In the genomic region with DNA sequence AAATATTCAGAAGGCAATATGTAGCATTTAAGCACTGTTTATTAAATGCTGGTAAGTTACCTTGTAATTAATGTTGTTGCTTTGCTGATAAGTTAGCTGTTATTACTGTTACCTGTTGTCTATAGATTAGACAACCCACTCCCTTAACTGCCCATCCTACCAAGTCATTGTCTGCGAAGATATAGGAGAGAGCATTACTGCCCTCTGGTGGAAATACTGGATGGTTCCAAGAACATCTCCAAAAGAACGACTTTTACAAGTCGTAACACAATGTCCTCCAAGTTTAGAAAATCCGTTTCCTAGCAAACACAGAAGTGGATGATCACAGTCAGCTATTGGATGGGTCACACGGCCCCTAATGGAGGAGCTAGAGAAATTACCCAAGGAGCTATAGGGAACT, we compare ENCODE assay signal across 9 mouse cellular contexts.
A peak's percentile ranks its signal among the peaks of the same experiment; 100 is the strongest.
DNase-seq lines count a peak whose midpoint lies in the region; ATAC-seq and TF ChIP-seq lines count a peak whose summit lies in the region.
"Had no signal": no experiment of that assay in that cellular context is flagged by ENCODE, and none has a peak within 500 bp of the region (broad histone marks: within the 10 kb centered on the region; RNA-seq: fewer than 3 reads in every experiment).

No protein-coding gene starts in this region.

- no peaks in the 10 kb centered on the region for H3K27me3 ChIP-seq in embryonic facial prominence, embryonic 11.5 days (ENCODE audit: control insufficient read depth, insufficient read depth, low read length)
- H3K27me3 ChIP-seq in embryonic facial prominence, embryonic 10.5 days (replicated peaks; ENCODE audit: low read depth, poor library complexity, severe bottlenecking) = no peaks in the 10 kb centered on the region
- H3K27me3 ChIP-seq in limb, embryonic 14.5 days (ENCODE audit: control insufficient read depth, insufficient read depth, low read length) = no peaks in the 10 kb centered on the region
- H3K27me3 ChIP-seq in limb, embryonic 10.5 days (ENCODE audit: low read depth, poor library complexity, severe bottlenecking) = no peaks in the 10 kb centered on the region
- H3K27me3 ChIP-seq: limb, embryonic 15.5 days had no signal

- H3K4me1 ChIP-seq in embryonic facial prominence, embryonic 11.5 days (ENCODE audit: control insufficient read depth, insufficient read depth, low read length) = no peaks in the 10 kb centered on the region
- H3K4me1 ChIP-seq in embryonic facial prominence, embryonic 10.5 days = no peaks in the 10 kb centered on the region
- H3K4me1 ChIP-seq in limb, embryonic 14.5 days (ENCODE audit: control insufficient read depth, insufficient read depth, low read length) = no peaks in the 10 kb centered on the region
- H3K4me1 ChIP-seq in limb, embryonic 10.5 days = no peaks in the 10 kb centered on the region
- H3K4me1 ChIP-seq: limb, embryonic 15.5 days had no signal

- H3K9me3 ChIP-seq in embryonic facial prominence, embryonic 11.5 days (replicated peaks; ENCODE audit: control insufficient read depth, low read length) = no peaks in the 10 kb centered on the region
- no peaks in the 10 kb centered on the region for H3K9me3 ChIP-seq in embryonic facial prominence, embryonic 10.5 days
- H3K9me3 ChIP-seq in limb, embryonic 14.5 days (ENCODE audit: control insufficient read depth, low read length) = no peaks in the 10 kb centered on the region
- no peaks in the 10 kb centered on the region for H3K9me3 ChIP-seq in limb, embryonic 10.5 days (replicated peaks)
- H3K9me3 ChIP-seq: limb, embryonic 15.5 days had no signal

- peak; percentile 73 for DNase-seq in embryonic facial prominence, embryonic 11.5 days (ENCODE audit: low spot score)
- DNase-seq in embryonic facial prominence, embryonic 10.5 days (ENCODE audit: low spot score) = no peak
- DNase-seq in limb, embryonic 14.5 days (ENCODE audit: low spot score) = peak; percentile 62
- no peak for DNase-seq in limb, embryonic 10.5 days (ENCODE audit: low spot score)
- DNase-seq in embryo, embryonic 10.5 days (ENCODE audit: low spot score) = peak; percentile 80
- DNase-seq in lung, postnatal 25 days (ENCODE audit: low spot score) = peak; percentile 26
- DNase-seq in urinary bladder, postnatal 36 days (ENCODE audit: low spot score in 2 of 2) = no peak
- no peak for DNase-seq in frontal cortex, postnatal 10 days (ENCODE audit: low spot score in 2 of 2)

- H3K4me3 ChIP-seq in embryonic facial prominence, embryonic 11.5 days (ENCODE audit: low read depth, low read length) = no peak overlapping the region
- no peak overlapping the region for H3K4me3 ChIP-seq in embryonic facial prominence, embryonic 10.5 days
- no peak overlapping the region for H3K4me3 ChIP-seq in limb, embryonic 14.5 days (replicated peaks; ENCODE audit: low read length)
- no peak overlapping the region for H3K4me3 ChIP-seq in limb, embryonic 10.5 days
- H3K4me3 ChIP-seq: limb, embryonic 15.5 days had no signal

- H3K9ac ChIP-seq in embryonic facial prominence, embryonic 11.5 days (replicated peaks; ENCODE audit: low read length) = no peak overlapping the region
- no peak overlapping the region for H3K9ac ChIP-seq in limb, embryonic 14.5 days (ENCODE audit: low read depth, low read length, severe bottlenecking)
- H3K9ac ChIP-seq: limb, embryonic 15.5 days had no signal

- no peaks in the 10 kb centered on the region for H3K36me3 ChIP-seq in embryonic facial prominence, embryonic 11.5 days (replicated peaks; ENCODE audit: control insufficient read depth, insufficient read depth, low read depth, low read length)
- no peaks in the 10 kb centered on the region for H3K36me3 ChIP-seq in embryonic facial prominence, embryonic 10.5 days (replicated peaks)
- no peaks in the 10 kb centered on the region for H3K36me3 ChIP-seq in limb, embryonic 14.5 days (ENCODE audit: control insufficient read depth, insufficient read depth, low read length)
- no peaks in the 10 kb centered on the region for H3K36me3 ChIP-seq in limb, embryonic 10.5 days
- H3K36me3 ChIP-seq: limb, embryonic 15.5 days had no signal

- no peak overlapping the region for H3K27ac ChIP-seq in embryonic facial prominence, embryonic 11.5 days (replicated peaks; ENCODE audit: low read depth, low read length)
- H3K27ac ChIP-seq in embryonic facial prominence, embryonic 10.5 days (replicated peaks) = no peak overlapping the region
- H3K27ac ChIP-seq in limb, embryonic 14.5 days (replicated peaks; ENCODE audit: low read depth, low read length) = no peak overlapping the region
- no peak overlapping the region for H3K27ac ChIP-seq in limb, embryonic 10.5 days
- H3K27ac ChIP-seq: limb, embryonic 15.5 days had no signal

- no peak overlapping the region for H3K4me2 ChIP-seq in embryonic facial prominence, embryonic 11.5 days (ENCODE audit: low read depth, low read length)
- no peak overlapping the region for H3K4me2 ChIP-seq in limb, embryonic 14.5 days (replicated peaks; ENCODE audit: low read depth, low read length, severe bottlenecking)
- H3K4me2 ChIP-seq: limb, embryonic 15.5 days had no signal

- TF ChIP-seq POLR2A in limb, embryonic 14.5 days (IDR thresholded peaks at IDR 0.05; ENCODE audit: borderline replicate concordance, extremely low read depth, insufficient read depth, insufficient read length) = no peak

- 27% methylated on average over 5 of the region's 5 CpGs for WGBS in embryonic facial prominence, embryonic 11.5 days
- 34% methylated on average over 5 of the region's 5 CpGs for WGBS in embryonic facial prominence, embryonic 10.5 days
- 35% methylated on average over 5 of the region's 5 CpGs for WGBS in limb, embryonic 14.5 days
- 39% methylated on average over 5 of the region's 5 CpGs for WGBS in limb, embryonic 10.5 days

- no peak for ATAC-seq in embryonic facial prominence, embryonic 11.5 days (replicated peaks; ENCODE audit: insufficient number of reproducible peaks, low FRiP score, low TSS enrichment, low read depth)
- ATAC-seq in limb, embryonic 14.5 days (ENCODE audit: low FRiP score, low read depth) = no peak

Comparison
In these comparisons a context has a peak if more than half of its experiments do, and no peak if none do; other contexts are left out.
1. DNase-seq: peak in embryonic facial prominence, embryonic 11.5 days (single experiment), limb, embryonic 14.5 days (single experiment), embryo, embryonic 10.5 days (single experiment) and lung, postnatal 25 days (single experiment); none in embryonic facial prominence, embryonic 10.5 days (single experiment), limb, embryonic 10.5 days (single experiment), urinary bladder, postnatal 36 days (0 of 2) and frontal cortex, postnatal 10 days (0 of 2).